8 mouse cellular contexts compared by ENCODE assay signal in genomic region chr1:65177452-65177851, GRCm38 (mm10). TPM values are rescaled to one million over a fixed set of nuclear protein-coding genes. Genes with fewer than 3 reads are reported as not detected.
A peak's percentile ranks its signal among the peaks of the same experiment; 100 is the strongest.
DNase-seq lines count a peak whose midpoint lies in the region; ATAC-seq lines count a peak whose summit lies in the region.

No protein-coding gene starts in this region.

- H3K4me1 ChIP-seq in kidney, embryonic 16.5 days (ENCODE audit: insufficient read depth, low read length), result 0 out of 2 replicates have a peak, but pooled peaks cover 18% of the 10 kb centered on the region
- H3K4me1 ChIP-seq in forebrain, embryonic 15.5 days, result peaks cover 53% of the 10 kb centered on the region
- H3K4me1 ChIP-seq in liver, embryonic 13.5 days (replicated peaks), result peaks cover 40% of the 10 kb centered on the region

- H3K4me3 ChIP-seq in kidney, embryonic 16.5 days (ENCODE audit: low read length), result peak overlapping the region; percentile 80
- H3K4me3 ChIP-seq in forebrain, embryonic 15.5 days, result peak overlapping the region; percentile 88
- H3K4me3 ChIP-seq in liver, embryonic 13.5 days (replicated peaks), result peak overlapping the region; percentile 71

- no peaks in the 10 kb centered on the region for H3K27me3 ChIP-seq in kidney, embryonic 16.5 days (ENCODE audit: insufficient read depth, low read length)
- H3K27me3 ChIP-seq in forebrain, embryonic 15.5 days, result no peaks in the 10 kb centered on the region
- H3K27me3 ChIP-seq in liver, embryonic 13.5 days, result no peaks in the 10 kb centered on the region

- H3K36me3 ChIP-seq in kidney, embryonic 16.5 days (ENCODE audit: insufficient read depth, low read length), result no peaks in the 10 kb centered on the region
- peaks cover 10% of the 10 kb centered on the region for H3K36me3 ChIP-seq in forebrain, embryonic 15.5 days
- H3K36me3 ChIP-seq in liver, embryonic 13.5 days, result peaks cover 9% of the 10 kb centered on the region; the same call in 1 of the 2 replicates

- H3K9ac ChIP-seq in kidney, embryonic 16.5 days (replicated peaks; ENCODE audit: low read length), result 0 out of 2 replicates have a peak overlapping the region, but pooled peaks have one; percentile 1
- peak overlapping the region; percentile 95; the same call in 1 of the 2 replicates for H3K9ac ChIP-seq in forebrain, embryonic 15.5 days (replicated peaks)
- H3K9ac ChIP-seq in liver, embryonic 13.5 days, result peak overlapping the region; percentile 76

- WGBS in kidney, embryonic 16.5 days, result 16% methylated on average over 3 of the region's 3 CpGs
- 52% methylated on average over 3 of the region's 3 CpGs for WGBS in forebrain, embryonic 15.5 days
- WGBS in liver, embryonic 13.5 days (ENCODE audit: insufficient replicate concordance), result 32% methylated on average over 3 of the region's 3 CpGs

- no peaks in the 10 kb centered on the region for H3K9me3 ChIP-seq in kidney, embryonic 16.5 days (ENCODE audit: low read length)
- no peaks in the 10 kb centered on the region for H3K9me3 ChIP-seq in forebrain, embryonic 15.5 days
- no peaks in the 10 kb centered on the region for H3K9me3 ChIP-seq in liver, embryonic 13.5 days (replicated peaks)

- DNase-seq in kidney, postnatal 4 days, result no peak
- no peak for DNase-seq in liver, embryonic 13.5 days
- DNase-seq in skeletal muscle tissue, adult 2 months (ENCODE audit: low read depth, low spot score), result peak; percentile 35
- DNase-seq in urinary bladder, adult 2 months (ENCODE audit: low spot score), result no peak
- DNase-seq in T-cell, adult 2 months (ENCODE audit: low spot score), result no peak
- no peak for DNase-seq in adrenal gland, postnatal 10 days

- no peak for ATAC-seq in kidney, embryonic 16.5 days (ENCODE audit: low FRiP score, low TSS enrichment)
- no peak for ATAC-seq in forebrain, embryonic 15.5 days (replicated peaks)
- ATAC-seq in liver, embryonic 13.5 days (ENCODE audit: low read depth), result no peak

- peak overlapping the region; percentile 46; the same call in 1 of the 2 replicates for H3K27ac ChIP-seq in kidney, embryonic 16.5 days (ENCODE audit: low read length)
- 0 out of 2 replicates have a peak overlapping the region, but pooled peaks have one; percentile 99 for H3K27ac ChIP-seq in forebrain, embryonic 15.5 days (replicated peaks)
- peak overlapping the region; percentile 94 for H3K27ac ChIP-seq in liver, embryonic 13.5 days

- peak overlapping the region; percentile 66 for H3K4me2 ChIP-seq in kidney, embryonic 16.5 days (replicated peaks; ENCODE audit: low read depth, low read length)
- peak overlapping the region; percentile 71 for H3K4me2 ChIP-seq in forebrain, embryonic 15.5 days (replicated peaks)
- peak overlapping the region; percentile 90 for H3K4me2 ChIP-seq in liver, embryonic 13.5 days

RNA-seq across cellular contexts. Expression of gene Idh1, which starts 8.8 kb away (rescaled TPM):
- 293 and 329 TPM in 2 replicates for polyA plus RNA-seq in kidney, embryonic 16.5 days (2015; fragmentation: Nextera tagmentation; extraction: Ambion mirVana)
- polyA plus RNA-seq in forebrain, embryonic 15.5 days (2015; fragmentation: Nextera tagmentation; extraction: Ambion mirVana), result 450 and 468 TPM in 2 replicates
- polyA plus RNA-seq in liver, embryonic 13.5 days (2015; fragmentation: Nextera tagmentation; extraction: Ambion mirVana), result 83.9 and 100 TPM in 2 replicates
- 201 and 236 TPM in 2 replicates for polyA plus RNA-seq in urinary bladder, adult 2 months (2012; rRNA removed)
- 100 to 1,000 TPM; 272 to 322 TPM for total RNA-seq in adrenal gland, postnatal 10 days (2021)

RNA-seq across cellular contexts. Expression of gene Pikfyve, which starts 9.0 kb away (rescaled TPM):
- polyA plus RNA-seq in kidney, embryonic 16.5 days (2015; fragmentation: Nextera tagmentation; extraction: Ambion mirVana), result 10.0 and 11.1 TPM in 2 replicates
- polyA plus RNA-seq in forebrain, embryonic 15.5 days (2015; fragmentation: Nextera tagmentation; extraction: Ambion mirVana), result 14.3 and 16.5 TPM in 2 replicates
- 4.1 and 6.1 TPM in 2 replicates for polyA plus RNA-seq in liver, embryonic 13.5 days (2015; fragmentation: Nextera tagmentation; extraction: Ambion mirVana)
- 7.5 and 8.0 TPM in 2 replicates for polyA plus RNA-seq in urinary bladder, adult 2 months (2012; rRNA removed)
- total RNA-seq in adrenal gland, postnatal 10 days (2021), result 10 to 100 TPM; 22.8 to 26.2 TPM

RNA-seq across cellular contexts. Expression of gene D630023F18Rik, which starts 54.4 kb away (rescaled TPM):
- polyA plus RNA-seq in kidney, embryonic 16.5 days (2015; fragmentation: Nextera tagmentation; extraction: Ambion mirVana), result 2.0 and 2.8 TPM in 2 replicates
- 0.86 and 0.98 TPM in 2 replicates for polyA plus RNA-seq in forebrain, embryonic 15.5 days (2015; fragmentation: Nextera tagmentation; extraction: Ambion mirVana)
- 0.29 and 0.45 TPM in 2 replicates for polyA plus RNA-seq in liver, embryonic 13.5 days (2015; fragmentation: Nextera tagmentation; extraction: Ambion mirVana)
- polyA plus RNA-seq in urinary bladder, adult 2 months (2012; rRNA removed), result 3.3 and 4.7 TPM in 2 replicates
- under 1 TPM; 0.24 to 0.36 TPM for total RNA-seq in adrenal gland, postnatal 10 days (2021)

RNA-seq across cellular contexts. Expression of gene Gm28845, which starts 58.1 kb away (rescaled TPM):
- 0.29 TPM in 1 of 2 replicates, not detected in the other for polyA plus RNA-seq in kidney, embryonic 16.5 days (2015; fragmentation: Nextera tagmentation; extraction: Ambion mirVana)
- not detected in 2 replicates for polyA plus RNA-seq in forebrain, embryonic 15.5 days (2015; fragmentation: Nextera tagmentation; extraction: Ambion mirVana)
- polyA plus RNA-seq in liver, embryonic 13.5 days (2015; fragmentation: Nextera tagmentation; extraction: Ambion mirVana), result not detected in 2 replicates
- not detected in 2 replicates for polyA plus RNA-seq in urinary bladder, adult 2 months (2012; rRNA removed)
- total RNA-seq in adrenal gland, postnatal 10 days (2021), result not detected

Comparison
In these comparisons a context has a peak if more than half of its experiments do, and no peak if none do; other contexts are left out.
1. H3K27ac ChIP-seq: peak in every context shown above with its lines; median percentile 99 in forebrain, embryonic 15.5 days; 94 in liver, embryonic 13.5 days; 46 in kidney, embryonic 16.5 days.
2. H3K9ac ChIP-seq: peak in every context shown above with its lines; median percentile 95 in forebrain, embryonic 15.5 days; 76 in liver, embryonic 13.5 days; 1 in kidney, embryonic 16.5 days.